Mouse (Mus musculus) bone marrow, adult 2 months (tissue): ENCODE results near the gene Wnt2b. TPM values are rescaled to one million over a fixed set of nuclear protein-coding genes. Genes with fewer than 3 reads are reported as not detected.

Experiments
- H3K27ac ChIP-seq: fragments of 200-500 bp; 2 replicates; pipeline ENCODE4 v1.5.1; 2012; ENCODE audit warnings: low read depth, mild to moderate bottlenecking, control low read depth, inconsistent platforms, low read length; ENCODE audit not compliant: control insufficient read depth, poor library complexity, insufficient read depth
- H3K4me1 ChIP-seq: fragments of 200-500 bp; 2 replicates; pipeline ENCODE4 v1.6.1; 2011; ENCODE audit warnings: low read length; ENCODE audit not compliant: control insufficient read depth, insufficient read depth
- H3K4me3 ChIP-seq: fragments of 200-500 bp; replicated peaks from 2 replicates; pipeline ENCODE3; 2011; ENCODE audit warnings: mild to moderate bottlenecking, low read depth, low read length, control low read depth; ENCODE audit not compliant: control insufficient read depth
- CTCF ChIP-seq: fragments of 200-500 bp; IDR thresholded peaks from 2 replicates; pipeline ENCODE4 v1.5.1; 2011; ENCODE audit warnings: low read length, control low read depth; ENCODE audit not compliant: control insufficient read depth, insufficient read depth
- POLR2A ChIP-seq: fragments of 200-500 bp; IDR thresholded peaks from 2 replicates; pipeline ENCODE4 v1.6.1; 2011; ENCODE audit warnings: low read depth, mild to moderate bottlenecking, control low read depth, low read length, borderline replicate concordance; ENCODE audit not compliant: control insufficient read depth
- WGBS: fragments of 180-500 bp; shearing (Covaris S2); methylation state at CpG from one replicate; pipeline ENCODE4 v1.1.7; 2018; 5-methylcytosine and 5-hydroxymethylcytosine counted together
- polyA plus RNA-seq: library from polyadenylated mRNA; stranded (reverse); fragments of >200 nt; gene quantifications from 2 replicates; pipeline ENCODE4 v1.2.4, GENCODE M21; 2011; ENCODE audit warnings: low replicate concordance; ENCODE audit not compliant: missing spikeins, insufficient read depth, insufficient read length

The Wnt2b gene
- not detected in 2 replicates for polyA plus RNA-seq

- peak within 1 kb of the TSS; percentile 15 for H3K4me3 ChIP-seq
- H3K4me1 ChIP-seq = no peaks in the 10 kb centered on the region; the same call in 1 of the 2 replicates
- 2% methylated on average over 87 of the region's 87 CpGs for WGBS
- no peak for TF ChIP-seq POLR2A
- no peak for TF ChIP-seq CTCF
- no peak within 1 kb of the TSS for H3K27ac ChIP-seq
These were observed at the start of gene Wnt2b for GRCm38 (mm10) chr3:104961066-104962059. Gene Wnt2b (minus strand): TSS chr3:104961921.

- H3K4me3 ChIP-seq = no peak overlapping the region
- no peak overlapping the region for H3K27ac ChIP-seq
- 87% methylated on average over 11 of the region's 11 CpGs for WGBS
- TF ChIP-seq CTCF (no peak), POLR2A (no peak)
- no peaks in the 10 kb centered on the region for H3K4me1 ChIP-seq
These were observed 49.1 kb upstream of the Wnt2b start for GRCm38 (mm10) chr3:105010681-105011339.

GRCm38 (mm10) chr3:105008070-105008469 is 46.3 kb upstream of the Wnt2b start:
- no peak for TF ChIP-seq POLR2A
- TF ChIP-seq CTCF = no peak
- no peaks in the 10 kb centered on the region for H3K4me1 ChIP-seq
- 81% methylated on average over 9 of the region's 9 CpGs for WGBS
- H3K27ac ChIP-seq = no peak overlapping the region
- H3K4me3 ChIP-seq = no peak overlapping the region

- Histone ChIP-seq H3K4me1 (no peaks in the 10 kb centered on the region), H3K27ac (no peak overlapping the region), H3K4me3 (no peak overlapping the region)
- TF ChIP-seq CTCF (no peak), POLR2A (no peak)
- 92% methylated on average over 6 of the region's 6 CpGs for WGBS
These were observed 44.4 kb upstream of the Wnt2b start for GRCm38 (mm10) chr3:105006101-105006500.

- Histone ChIP-seq H3K27ac (no peak overlapping the region), H3K4me3 (no peak overlapping the region), H3K4me1 (no peaks in the 10 kb centered on the region)
- TF ChIP-seq POLR2A = no peak
- TF ChIP-seq CTCF = no peak
- WGBS = 76% methylated on average over 20 of the region's 20 CpGs
These were observed 43.9 kb upstream of the Wnt2b start for GRCm38 (mm10) chr3:105005561-105006065.

GRCm38 (mm10) chr3:105005011-105005410 is 43.3 kb upstream of the Wnt2b start:
- TF ChIP-seq CTCF (no peak), POLR2A (no peak)
- 87% methylated on average over 10 of the region's 10 CpGs for WGBS
- Histone ChIP-seq H3K4me1 (no peaks in the 10 kb centered on the region), H3K4me3 (no peak overlapping the region), H3K27ac (no peak overlapping the region)

GRCm38 (mm10) chr3:105003960-105004463 is 42.3 kb upstream of the Wnt2b start:
- TF ChIP-seq CTCF (no peak), POLR2A (no peak)
- Histone ChIP-seq H3K4me3 (no peak overlapping the region), H3K27ac (no peak overlapping the region), H3K4me1 (no peaks in the 10 kb centered on the region)
- WGBS = 82% methylated on average over 14 of the region's 14 CpGs

- H3K27ac ChIP-seq = no peak overlapping the region
- TF ChIP-seq POLR2A (no peak), CTCF (no peak)
- H3K4me3 ChIP-seq = no peak overlapping the region
- no peaks in the 10 kb centered on the region for H3K4me1 ChIP-seq
- WGBS = 9% methylated on average over 6 of the region's 6 CpGs
These were observed 39.7 kb upstream of the Wnt2b start for GRCm38 (mm10) chr3:105001374-105001773.
